Mouse (Mus musculus) heart, embryonic 10.5 days (tissue): Measurements from ENCODE around the gene Prkn. TPM values are rescaled to one million over a fixed set of nuclear protein-coding genes. Genes with fewer than 3 reads are reported as not detected.

Experiments
- DNase-seq: peaks from one replicate; pipeline ENCODE4 v3.0.0-alpha.2; 2017; ENCODE audit warnings: low spot score
- H3K27ac ChIP-seq: fragments of 300-500 bp; sonication (generic); 2 replicates; pipeline ENCODE4 v1.5.1; 2016; ENCODE audit warnings: mild to moderate bottlenecking
- H3K27me3 ChIP-seq: fragments of 300-500 bp; sonication (generic); 2 replicates; pipeline ENCODE4 v1.6.1; 2016; ENCODE audit warnings: mild to moderate bottlenecking; ENCODE audit not compliant: poor library complexity, insufficient read depth, severe bottlenecking
- H3K36me3 ChIP-seq: fragments of 300-500 bp; sonication (generic); 2 replicates; pipeline ENCODE4 v1.6.1; 2016; ENCODE audit warnings: mild to moderate bottlenecking, moderate library complexity
- H3K4me1 ChIP-seq: fragments of 300-500 bp; sonication (generic); 2 replicates; pipeline ENCODE4 v1.6.1; 2016; ENCODE audit warnings: mild to moderate bottlenecking
- H3K4me3 ChIP-seq: fragments of 300-500 bp; sonication (generic); 2 replicates; pipeline ENCODE4 v1.5.1; 2016; ENCODE audit warnings: mild to moderate bottlenecking, moderate library complexity
- H3K9me3 ChIP-seq: fragments of 300-500 bp; sonication (generic); 2 replicates; pipeline ENCODE4 v1.6.1; 2016; ENCODE audit warnings: mild to moderate bottlenecking, moderate library complexity
- WGBS: fragments of 180-500 bp; shearing (Covaris S2); methylation state at CpG from one replicate; pipeline ENCODE4 v1.1.7; 2016; 5-methylcytosine and 5-hydroxymethylcytosine counted together
- polyA plus RNA-seq: library from polyadenylated mRNA; unstranded; fragments of >200 nt; fragmentation: Nextera tagmentation; extraction: Ambion mirVana; gene quantifications from 2 replicates; pipeline ENCODE4 v1.2.1, GENCODE M21; 2016

Prkn gene
- polyA plus RNA-seq, 1 experiment from 2014 or later, result 1.0 TPM

DNA sequence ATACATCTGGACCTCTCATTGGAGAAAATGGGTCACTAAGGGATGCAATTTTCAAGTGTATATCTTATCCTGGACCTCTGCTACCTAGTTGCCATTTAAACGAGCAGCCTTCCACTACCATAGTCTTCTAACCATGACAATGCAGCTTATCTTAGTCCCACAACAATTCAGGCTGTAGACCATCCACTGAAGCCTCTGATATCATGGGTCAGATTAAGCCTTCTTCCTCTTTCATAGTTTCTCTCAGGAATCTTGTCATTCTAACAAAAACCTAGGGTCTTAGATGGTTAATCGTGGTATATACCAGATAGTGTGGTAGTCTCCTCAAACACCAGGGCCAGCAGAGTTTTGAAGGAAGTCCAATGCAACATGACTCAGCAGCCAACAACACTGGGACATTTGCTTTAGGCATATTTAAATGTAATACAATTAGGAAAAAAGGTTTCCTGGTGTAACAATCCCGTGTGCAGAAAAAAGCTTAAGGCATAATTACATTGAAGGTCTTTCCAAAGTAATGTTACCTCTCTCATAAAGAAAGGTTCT lies 61.6 kb downstream of the Prkn start:
- no peaks in the 10 kb centered on the region for H3K9me3 ChIP-seq
- 78% methylated on average over 3 of the region's 3 CpGs for WGBS
- no peaks in the 10 kb centered on the region for H3K4me1 ChIP-seq
- no peaks in the 10 kb centered on the region for H3K27me3 ChIP-seq
- DNase-seq, result no peak
- H3K4me3 ChIP-seq, result no peak overlapping the region
- no peak overlapping the region for H3K27ac ChIP-seq
- H3K36me3 ChIP-seq, result no peaks in the 10 kb centered on the region

DNA sequence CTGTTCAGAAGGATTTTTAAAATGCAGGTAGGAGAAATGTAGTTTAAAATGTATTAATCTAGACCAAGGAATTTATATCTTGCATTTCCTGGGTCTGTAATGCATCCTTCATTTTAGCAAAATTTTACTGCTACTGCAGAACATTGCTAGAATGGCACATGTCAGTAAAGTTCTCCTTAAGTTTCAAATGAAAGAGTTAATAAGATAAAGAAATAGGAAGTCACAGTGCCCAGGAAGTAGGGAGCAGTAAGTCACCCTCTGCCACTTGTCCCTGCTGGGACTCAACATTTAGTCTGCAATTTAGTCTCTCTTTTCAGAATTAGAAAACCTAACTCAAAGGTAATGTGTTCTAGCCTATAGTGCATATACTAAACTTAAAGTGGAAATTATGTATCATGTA lies 96.5 kb downstream of the Prkn start:
- no peaks in the 10 kb centered on the region for H3K9me3 ChIP-seq
- no peak for DNase-seq
- no peaks in the 10 kb centered on the region for H3K27me3 ChIP-seq
- no peak overlapping the region for H3K27ac ChIP-seq
- no peak overlapping the region for H3K4me3 ChIP-seq
- peaks cover 6% of the 10 kb centered on the region; the same call in 1 of the 2 replicates for H3K4me1 ChIP-seq
- H3K36me3 ChIP-seq, result no peaks in the 10 kb centered on the region

DNA sequence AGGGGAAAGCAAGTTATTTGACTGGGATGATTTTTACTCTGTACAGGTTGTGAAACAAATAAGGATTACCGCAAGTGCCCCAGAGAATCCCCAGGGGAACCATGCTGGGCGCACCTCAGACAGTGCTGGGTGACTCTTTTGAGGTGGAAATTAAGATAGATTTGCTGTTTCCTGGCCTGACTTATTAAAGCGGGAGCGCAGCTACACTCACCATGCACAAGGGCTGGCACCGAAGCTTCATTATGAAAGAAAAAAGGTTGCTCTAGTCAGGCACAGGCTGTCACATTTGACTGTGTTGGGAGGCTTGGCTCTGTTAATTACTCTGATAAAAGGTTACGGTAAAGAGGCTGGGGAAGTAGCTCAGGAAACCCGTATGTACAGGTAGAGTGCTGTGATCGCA lies 97.7 kb downstream of the Prkn start:
- peaks cover 6% of the 10 kb centered on the region; the same call in 1 of the 2 replicates for H3K4me1 ChIP-seq
- H3K9me3 ChIP-seq, result no peaks in the 10 kb centered on the region
- H3K27me3 ChIP-seq, result no peaks in the 10 kb centered on the region
- no peak overlapping the region for H3K27ac ChIP-seq
- H3K4me3 ChIP-seq, result no peak overlapping the region
- WGBS, result 38% methylated on average over 8 of the region's 8 CpGs
- H3K36me3 ChIP-seq, result no peaks in the 10 kb centered on the region
- no peak for DNase-seq

DNA sequence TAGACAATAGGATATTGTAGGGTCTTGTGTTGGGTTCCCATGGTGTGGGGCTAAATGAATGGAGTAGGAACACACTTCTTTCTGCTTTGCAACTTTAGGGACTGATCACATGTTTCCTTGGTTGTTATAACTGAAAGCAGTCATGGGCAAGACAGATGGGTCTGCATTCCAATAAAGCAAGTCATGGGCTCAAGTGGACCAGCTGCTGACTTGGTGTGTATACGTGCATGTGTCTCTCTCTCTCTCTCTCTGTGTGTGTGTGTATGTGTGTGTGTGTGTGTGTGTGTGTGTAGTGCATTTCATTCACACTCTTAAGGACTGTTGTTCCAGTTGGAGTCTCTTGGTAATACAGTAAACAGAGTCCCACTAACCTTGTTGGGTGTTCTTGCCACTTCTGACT lies 98.6 kb downstream of the Prkn start:
- H3K9me3 ChIP-seq, result no peaks in the 10 kb centered on the region
- WGBS, result 83% methylated on average over 1 of the region's 1 CpGs
- no peak for DNase-seq
- H3K27me3 ChIP-seq, result no peaks in the 10 kb centered on the region
- H3K27ac ChIP-seq, result no peak overlapping the region
- H3K36me3 ChIP-seq, result no peaks in the 10 kb centered on the region
- peaks cover 6% of the 10 kb centered on the region; the same call in 1 of the 2 replicates for H3K4me1 ChIP-seq
- no peak overlapping the region for H3K4me3 ChIP-seq

DNA sequence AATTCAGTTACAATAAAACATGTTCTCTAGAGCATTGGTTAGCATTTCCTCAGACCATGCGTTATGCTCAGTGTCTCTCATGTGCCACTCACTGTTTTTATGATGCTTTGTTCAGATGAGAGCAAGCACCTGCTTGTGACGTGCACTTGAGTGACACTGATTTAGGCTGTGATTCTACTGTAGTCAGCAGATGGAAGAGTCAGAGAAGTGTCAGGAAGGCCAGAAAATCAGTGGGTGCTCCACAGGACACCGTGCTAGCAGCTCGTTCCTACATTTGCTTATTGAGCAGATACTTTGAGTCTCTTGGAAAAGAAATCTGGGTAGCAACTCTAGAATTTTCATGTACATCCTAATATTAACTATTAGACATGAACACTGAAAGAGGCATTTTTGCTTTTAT lies 106.4 kb downstream of the Prkn start:
- 70% methylated on average over 4 of the region's 4 CpGs for WGBS
- H3K4me3 ChIP-seq, result no peak overlapping the region
- no peaks in the 10 kb centered on the region for H3K27me3 ChIP-seq
- H3K27ac ChIP-seq, result no peak overlapping the region
- H3K4me1 ChIP-seq, result no peaks in the 10 kb centered on the region
- no peaks in the 10 kb centered on the region for H3K9me3 ChIP-seq
- H3K36me3 ChIP-seq, result no peaks in the 10 kb centered on the region
- DNase-seq, result no peak

DNA sequence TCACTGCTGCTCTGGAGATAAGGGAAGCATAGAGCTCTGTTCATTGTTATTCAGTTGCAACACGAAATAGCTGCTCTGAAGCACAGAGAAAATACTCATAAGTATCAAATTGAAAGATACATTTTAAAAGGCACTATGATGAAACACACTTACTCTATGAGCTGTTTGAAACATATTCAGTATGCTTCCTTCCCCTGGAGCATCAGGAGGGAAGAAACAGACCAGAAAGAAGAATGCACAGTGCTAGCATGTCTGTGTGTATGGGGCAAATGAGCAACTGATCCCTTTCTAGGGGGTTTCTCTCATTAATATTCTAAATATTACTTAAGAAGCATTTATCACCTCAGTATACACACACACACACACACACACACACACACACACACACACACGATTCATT lies 107.4 kb downstream of the Prkn start:
- H3K27me3 ChIP-seq, result no peaks in the 10 kb centered on the region
- no peaks in the 10 kb centered on the region for H3K36me3 ChIP-seq
- no peak for DNase-seq
- no peak overlapping the region for H3K4me3 ChIP-seq
- no peaks in the 10 kb centered on the region for H3K9me3 ChIP-seq
- no peaks in the 10 kb centered on the region for H3K4me1 ChIP-seq
- 66% methylated on average over 2 of the region's 2 CpGs for WGBS
- no peak overlapping the region for H3K27ac ChIP-seq

DNA sequence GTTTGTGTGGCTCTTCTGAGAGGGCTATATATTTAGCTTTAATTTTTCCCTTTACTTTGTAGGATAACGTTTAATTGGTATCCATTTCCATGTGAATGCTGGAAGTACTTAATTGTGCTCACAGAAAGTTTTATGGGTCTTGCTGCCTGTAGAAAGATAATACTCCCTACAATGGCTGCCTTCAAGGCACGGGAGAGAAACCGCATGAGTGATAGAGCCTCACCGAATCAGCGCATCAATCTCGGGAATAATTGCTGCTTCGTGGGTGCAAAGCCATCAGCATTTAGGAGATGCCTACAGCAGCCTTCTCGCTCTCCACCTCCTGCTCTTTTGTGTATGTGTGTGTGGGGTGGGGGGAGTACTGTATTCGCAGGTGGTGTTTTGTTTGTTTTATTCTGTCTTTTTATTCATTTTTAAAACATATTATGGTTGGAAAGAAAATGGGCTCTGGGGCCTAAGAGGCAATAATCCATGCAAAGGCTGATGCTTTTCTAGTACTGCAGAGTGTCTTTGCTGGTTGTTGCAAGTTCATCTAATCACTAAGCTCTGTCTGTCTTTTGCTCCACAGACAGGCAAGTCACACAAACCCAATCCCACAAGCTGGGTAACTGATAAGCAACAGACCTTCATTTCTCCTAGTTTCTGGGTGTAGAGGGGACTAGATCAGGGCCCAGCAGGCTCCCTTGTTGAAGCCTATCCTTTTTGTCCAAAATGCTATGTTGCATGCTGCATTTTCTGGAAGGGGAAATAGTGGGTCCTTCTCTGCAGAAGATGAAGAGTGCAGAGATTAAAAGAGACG lies 119.1 kb downstream of the Prkn start:
- Histone ChIP-seq H3K27me3 (no peaks in the 10 kb centered on the region), H3K4me1 (no peaks in the 10 kb centered on the region), H3K36me3 (no peaks in the 10 kb centered on the region), H3K27ac (no peak overlapping the region), H3K9me3 (no peaks in the 10 kb centered on the region), H3K4me3 (no peak overlapping the region)
- DNase-seq, result no peak
- WGBS, result 73% methylated on average over 10 of the region's 10 CpGs

GRCm38 (mm10) chr17:10962151-10962550 lies 122.0 kb downstream of the Prkn start:
- no peak for DNase-seq
- WGBS, result 91% methylated on average over 5 of the region's 5 CpGs
- Histone ChIP-seq H3K36me3 (no peaks in the 10 kb centered on the region), H3K27me3 (no peaks in the 10 kb centered on the region), H3K9me3 (no peaks in the 10 kb centered on the region), H3K4me1 (no peaks in the 10 kb centered on the region), H3K4me3 (no peak overlapping the region), H3K27ac (no peak overlapping the region)

GRCm38 (mm10) chr17:10982136-10982535 lies 142.0 kb downstream of the Prkn start:
- no peaks in the 10 kb centered on the region for H3K4me1 ChIP-seq
- no peak for DNase-seq
- no peak overlapping the region for H3K4me3 ChIP-seq
- no peaks in the 10 kb centered on the region for H3K9me3 ChIP-seq
- H3K27ac ChIP-seq, result no peak overlapping the region
- H3K36me3 ChIP-seq, result no peaks in the 10 kb centered on the region
- WGBS, result 56% methylated on average over 4 of the region's 4 CpGs
- H3K27me3 ChIP-seq, result no peaks in the 10 kb centered on the region

GRCm38 (mm10) chr17:10987040-10987439 lies 146.9 kb downstream of the Prkn start:
- no peak for DNase-seq
- H3K27me3 ChIP-seq, result no peaks in the 10 kb centered on the region
- H3K9me3 ChIP-seq, result no peaks in the 10 kb centered on the region
- H3K4me3 ChIP-seq, result no peak overlapping the region
- WGBS, result 80% methylated on average over 4 of the region's 4 CpGs
- H3K4me1 ChIP-seq, result no peaks in the 10 kb centered on the region
- no peak overlapping the region for H3K27ac ChIP-seq
- H3K36me3 ChIP-seq, result no peaks in the 10 kb centered on the region

DNA sequence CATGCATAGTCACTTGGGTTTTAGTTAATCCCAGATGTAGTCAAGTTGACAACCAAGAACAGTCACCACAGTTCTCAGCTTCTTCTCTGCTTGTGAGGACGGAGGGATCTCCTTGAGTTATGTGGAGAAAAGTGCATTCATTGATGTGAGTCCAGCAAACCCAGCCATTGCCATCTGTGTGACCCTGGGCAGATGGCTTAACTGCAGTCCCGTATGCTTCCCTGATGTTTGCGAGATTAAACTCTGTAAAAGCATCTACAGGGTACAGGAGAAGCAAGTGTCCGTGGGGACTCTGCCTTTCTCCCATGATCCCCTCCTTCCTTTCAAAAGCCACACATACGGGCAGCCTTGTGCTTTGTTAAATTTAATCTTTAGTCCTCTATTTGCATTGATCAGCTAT lies 157.1 kb downstream of the Prkn start:
- Histone ChIP-seq H3K9me3 (no peaks in the 10 kb centered on the region), H3K27ac (no peak overlapping the region), H3K36me3 (no peaks in the 10 kb centered on the region), H3K4me1 (no peaks in the 10 kb centered on the region), H3K27me3 (no peaks in the 10 kb centered on the region), H3K4me3 (no peak overlapping the region)
- WGBS, result 70% methylated on average over 5 of the region's 5 CpGs
- no peak for DNase-seq

DNA sequence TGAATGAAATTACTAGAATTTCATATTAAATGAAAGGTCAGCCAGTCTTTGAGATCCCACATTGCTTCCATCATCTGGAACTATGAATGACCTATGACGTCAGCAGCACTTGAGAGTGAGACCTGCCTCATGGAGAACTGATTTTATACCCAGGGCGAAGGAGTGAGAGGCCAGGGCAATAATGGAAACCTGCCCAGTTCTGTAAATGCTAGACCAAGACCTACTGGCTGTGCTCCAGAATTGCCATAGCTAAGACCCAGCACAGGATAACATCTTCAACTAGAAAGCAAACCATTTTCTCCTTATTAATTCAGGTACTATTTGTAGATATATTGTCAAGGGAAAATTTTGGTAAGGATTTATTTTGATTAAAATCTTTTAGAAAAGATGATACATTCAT lies 183.2 kb downstream of the Prkn start:
- Histone ChIP-seq H3K36me3 (no peaks in the 10 kb centered on the region), H3K27me3 (no peaks in the 10 kb centered on the region), H3K9me3 (no peaks in the 10 kb centered on the region), H3K27ac (no peak overlapping the region), H3K4me3 (no peak overlapping the region), H3K4me1 (no peaks in the 10 kb centered on the region)
- 83% methylated on average over 2 of the region's 2 CpGs for WGBS
- no peak for DNase-seq

GRCm38 (mm10) chr17:11029348-11029747 lies 189.2 kb downstream of the Prkn start:
- H3K9me3 ChIP-seq, result no peaks in the 10 kb centered on the region
- H3K4me1 ChIP-seq, result no peaks in the 10 kb centered on the region
- no peak overlapping the region for H3K4me3 ChIP-seq
- no peaks in the 10 kb centered on the region for H3K27me3 ChIP-seq
- 92% methylated on average over 4 of the region's 4 CpGs for WGBS
- no peak overlapping the region for H3K27ac ChIP-seq
- DNase-seq, result no peak
- H3K36me3 ChIP-seq, result no peaks in the 10 kb centered on the region

- Histone ChIP-seq H3K27me3 (no peaks in the 10 kb centered on the region), H3K4me1 (no peaks in the 10 kb centered on the region), H3K9me3 (no peaks in the 10 kb centered on the region), H3K36me3 (no peaks in the 10 kb centered on the region), H3K27ac (no peak overlapping the region), H3K4me3 (no peak overlapping the region)
- 89% methylated on average over 4 of the region's 4 CpGs for WGBS
- no peak for DNase-seq
Observed at GRCm38 (mm10) chr17:11030936-11031335, 190.8 kb downstream of the Prkn start.
